Mouse (Mus musculus) A20 (cell line): ENCODE measurements around the gene Poldip3.
A peak's percentile ranks its signal among the peaks of the same experiment; 100 is the strongest.

Experiments used
- DNase-seq: peaks from one replicate; pipeline ENCODE4 v3.0.0-alpha.2; 2011; ENCODE audit warnings: low read depth, low spot score

Poldip3 gene

DNA sequence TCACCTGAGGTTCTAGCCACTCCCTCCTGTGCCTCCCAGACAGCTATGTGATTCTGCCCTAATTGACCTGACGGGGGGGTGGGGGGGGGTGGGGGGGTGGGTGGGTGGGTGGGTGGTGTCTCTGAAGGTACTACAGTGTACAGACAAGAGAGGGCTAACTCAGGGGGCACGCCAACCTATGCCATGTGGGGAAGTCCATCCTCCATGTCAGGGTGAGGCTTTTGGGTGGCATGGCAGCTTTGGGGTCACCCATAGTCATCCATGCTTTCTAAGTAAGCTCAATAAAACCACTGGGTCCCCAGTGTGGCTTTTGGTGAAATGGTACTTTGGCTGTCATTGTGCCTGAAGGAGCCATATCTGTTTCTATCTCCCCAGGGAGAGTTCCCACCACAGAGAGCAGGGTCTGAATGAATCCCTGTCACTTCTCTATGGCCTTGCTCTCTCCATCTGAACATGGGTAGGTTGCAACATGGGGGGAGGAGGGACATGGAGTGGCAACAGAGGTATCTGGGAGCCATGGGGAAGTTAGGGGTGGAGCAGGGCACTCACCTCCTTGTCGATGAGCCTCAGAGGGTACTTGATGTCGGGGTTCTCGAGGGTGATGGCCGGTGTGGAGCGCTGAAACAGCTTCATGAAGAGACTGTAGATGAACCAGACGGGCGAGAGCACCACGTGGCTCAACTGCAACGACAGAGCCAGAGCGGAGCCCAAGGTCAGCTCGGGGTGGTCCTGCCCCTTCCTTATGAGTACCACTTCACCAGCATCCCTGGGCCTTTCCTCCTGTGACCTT, 16.5 kb upstream of the Poldip3 start:
- no peak for DNase-seq

DNA sequence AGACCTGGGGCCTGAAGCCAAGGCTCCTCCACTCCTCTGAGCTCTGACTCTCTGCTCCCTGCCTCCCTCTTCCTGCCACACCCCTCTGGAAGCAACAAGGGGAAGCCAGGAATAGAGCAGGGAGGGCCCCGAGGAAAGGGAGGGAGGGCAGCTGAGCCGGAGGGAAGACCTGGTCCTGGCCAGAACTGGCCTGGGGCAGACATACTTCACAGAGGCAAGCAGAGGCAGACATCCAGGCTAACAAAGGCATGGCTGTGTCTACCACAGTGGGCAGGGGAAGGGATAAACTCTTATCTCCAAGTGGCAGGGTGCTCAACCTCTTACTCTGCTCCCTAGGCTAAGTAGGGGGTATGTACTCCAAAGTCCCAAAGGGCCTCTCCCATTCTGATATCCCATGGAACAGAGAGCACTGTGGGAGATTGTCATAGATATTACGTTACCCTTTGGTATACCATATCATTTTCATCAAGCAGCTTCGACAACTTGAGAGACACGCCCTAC, 15.8 kb upstream of the Poldip3 start:
- DNase-seq: no peak

DNA sequence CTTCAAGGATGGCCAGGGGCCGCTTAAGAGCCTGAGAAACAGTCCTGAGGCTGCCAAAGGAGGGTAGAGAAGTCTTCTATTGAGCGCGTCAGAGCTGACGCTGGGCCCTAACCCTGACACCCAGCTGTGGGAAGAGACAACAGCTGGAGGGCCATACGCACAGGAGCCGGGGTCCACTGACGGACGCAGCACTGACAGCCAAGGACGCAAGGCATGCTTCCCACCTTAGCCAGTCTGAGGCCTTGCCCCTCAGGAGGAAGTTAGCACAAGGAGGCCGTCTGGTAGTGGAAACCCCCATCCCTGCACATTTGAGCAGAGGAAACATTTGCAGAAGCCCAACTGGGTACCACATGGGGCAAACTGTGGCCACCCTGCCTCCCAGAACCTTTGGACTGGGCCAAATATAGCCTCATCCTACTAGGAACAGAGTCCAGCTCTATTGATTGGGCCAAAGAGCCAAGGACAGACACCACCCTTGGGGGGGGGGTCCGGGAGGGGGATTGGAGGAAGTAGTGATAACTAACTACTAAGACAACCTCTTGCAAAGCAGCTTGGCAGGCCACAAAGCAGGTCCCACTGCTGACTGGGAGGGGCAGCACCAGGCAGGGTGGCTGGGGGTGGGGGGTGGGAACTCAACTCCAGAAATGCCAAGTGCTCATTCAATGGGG, 13.8 kb upstream of the Poldip3 start:
- DNase-seq: no peak

DNA sequence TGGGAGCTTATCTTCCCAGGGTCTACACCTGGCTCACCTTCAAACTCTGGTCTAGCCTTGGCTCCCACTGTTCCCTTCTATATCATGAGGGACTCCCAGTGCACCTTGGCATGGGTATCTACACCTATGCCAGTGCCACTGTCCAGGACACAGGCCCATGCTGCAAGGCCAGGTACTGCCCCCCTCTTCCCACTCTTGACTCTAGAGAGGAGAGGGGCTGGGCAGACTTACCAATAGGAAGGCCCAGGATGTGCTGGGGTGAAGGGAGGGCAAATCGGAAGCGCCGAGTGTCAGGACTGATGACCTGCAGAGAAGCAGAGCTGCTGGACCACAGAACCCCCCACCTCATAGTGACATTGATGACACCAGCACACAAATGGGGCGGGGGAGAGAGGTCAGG, 12.8 kb upstream of the Poldip3 start:
- no peak for DNase-seq

DNA sequence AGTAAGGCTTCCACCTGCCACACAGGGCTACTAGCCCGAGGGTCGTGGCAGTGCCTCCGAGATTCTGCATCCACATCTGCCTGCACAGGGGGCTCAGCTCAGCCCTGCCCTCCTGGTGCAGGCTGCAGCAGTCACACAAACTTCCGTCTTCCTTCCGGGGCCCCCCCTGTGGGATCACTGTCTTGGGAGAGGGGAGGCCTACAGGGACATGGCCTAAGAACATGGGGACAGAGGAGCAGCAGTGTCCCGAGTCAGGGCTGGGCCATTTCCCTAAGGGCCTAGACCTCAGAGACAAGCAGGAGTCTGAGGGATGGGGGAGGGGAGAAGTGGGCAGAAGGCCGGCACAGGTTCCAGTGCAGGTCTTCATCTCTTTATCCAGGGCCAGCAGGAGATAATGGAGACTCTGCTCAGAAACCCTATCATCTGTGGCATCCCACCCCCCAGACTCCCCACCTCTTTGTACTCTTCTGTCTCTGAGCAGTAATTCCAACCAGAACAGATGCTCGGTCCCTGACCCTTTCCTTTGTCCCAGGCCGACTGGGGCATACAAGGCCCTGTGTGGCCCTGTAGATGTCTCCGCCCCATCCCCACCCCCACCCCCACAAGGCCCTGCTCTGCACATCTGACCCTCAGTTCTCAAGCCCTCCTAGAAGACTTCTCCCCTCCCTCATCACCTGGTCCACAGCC, 12.0 kb upstream of the Poldip3 start:
- DNase-seq: no peak

DNA sequence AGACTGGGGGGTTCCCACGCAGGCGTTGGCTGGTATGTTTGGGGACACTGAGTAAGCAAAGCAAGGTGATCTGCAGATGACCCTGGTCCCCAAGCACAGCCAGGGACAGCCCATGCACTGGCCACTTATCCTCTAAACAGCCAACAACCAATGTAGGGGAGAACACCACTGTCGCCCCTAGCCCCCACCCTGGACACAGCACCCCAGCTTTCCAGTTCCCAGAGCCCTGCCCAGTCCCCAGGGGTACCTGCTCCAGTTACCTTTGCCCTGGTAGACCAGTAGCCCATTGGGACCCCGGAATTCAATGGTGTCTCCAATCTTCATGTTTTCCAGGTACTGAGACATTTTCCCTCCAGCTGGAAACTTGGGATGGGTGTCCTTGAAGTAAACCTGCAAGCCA, 11.4 kb upstream of the Poldip3 start:
- no peak for DNase-seq

DNA sequence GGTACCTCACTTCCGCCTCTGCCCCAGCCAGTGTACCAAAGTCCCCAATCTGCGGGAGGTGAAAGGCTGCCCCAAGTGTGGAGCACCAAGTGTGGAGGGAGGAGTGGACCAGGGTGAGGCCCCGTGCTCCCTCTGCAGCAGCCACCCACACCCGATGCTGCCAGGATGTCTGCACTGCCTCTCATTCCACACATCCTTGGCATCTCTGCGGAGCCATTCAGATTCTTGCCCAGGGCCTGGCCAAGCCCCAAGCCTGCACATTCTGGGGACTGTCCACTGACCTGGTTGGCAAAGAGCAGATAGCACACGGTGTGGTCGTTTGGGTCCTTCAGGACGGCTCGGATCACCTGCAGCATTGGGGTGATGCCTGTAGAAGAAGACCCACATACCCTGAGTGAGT, 10.6 kb upstream of the Poldip3 start:
- DNase-seq: no peak

DNA sequence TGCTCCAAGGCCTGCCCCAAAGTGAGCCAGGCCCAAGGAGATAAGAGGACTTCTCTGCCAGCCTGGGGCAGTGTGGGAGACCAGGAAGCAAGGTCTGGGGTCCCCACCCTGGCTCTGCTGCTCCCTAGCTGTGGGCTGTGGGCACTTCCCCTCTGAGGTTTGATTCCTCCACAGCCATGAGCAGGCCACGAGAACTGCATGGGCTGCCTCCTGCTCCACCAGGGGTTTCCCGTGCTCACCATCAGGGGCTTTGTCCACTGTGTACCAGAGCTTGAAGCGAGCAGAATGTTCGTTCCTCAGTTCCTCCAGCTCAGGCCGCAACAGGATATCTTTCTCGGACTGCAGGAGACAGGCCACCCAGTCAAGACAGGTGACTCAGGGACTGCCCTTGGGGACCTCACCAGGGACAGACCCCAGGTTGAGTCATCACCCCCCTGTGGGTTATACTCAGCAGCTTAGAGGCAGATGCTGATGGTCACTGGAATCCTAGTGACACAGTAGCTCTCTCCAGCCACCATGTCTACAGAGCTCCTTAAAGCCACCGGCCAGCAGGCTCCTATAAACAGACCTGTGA, 9.5 kb upstream of the Poldip3 start:
- DNase-seq: no peak

DNA sequence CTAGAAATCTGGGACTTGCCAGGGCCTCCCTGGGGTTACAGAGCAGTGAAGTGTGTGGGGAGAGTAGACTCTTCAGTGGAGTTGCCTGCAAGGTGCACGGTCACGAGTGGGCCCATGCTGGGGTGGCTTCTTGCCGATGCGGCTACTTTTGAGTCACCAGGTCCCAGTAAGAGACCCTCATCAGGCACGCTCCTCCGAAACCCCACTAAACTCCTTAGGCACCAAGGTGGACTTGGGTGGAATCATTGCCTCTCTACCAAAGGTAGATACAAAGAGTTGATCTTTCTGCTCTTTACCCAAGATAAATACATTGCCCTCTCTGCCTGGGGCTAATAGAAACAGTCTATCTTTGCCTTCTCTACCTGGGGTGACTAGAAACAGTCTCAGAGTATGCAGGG, 8.5 kb upstream of the Poldip3 start:
- no peak for DNase-seq

DNA sequence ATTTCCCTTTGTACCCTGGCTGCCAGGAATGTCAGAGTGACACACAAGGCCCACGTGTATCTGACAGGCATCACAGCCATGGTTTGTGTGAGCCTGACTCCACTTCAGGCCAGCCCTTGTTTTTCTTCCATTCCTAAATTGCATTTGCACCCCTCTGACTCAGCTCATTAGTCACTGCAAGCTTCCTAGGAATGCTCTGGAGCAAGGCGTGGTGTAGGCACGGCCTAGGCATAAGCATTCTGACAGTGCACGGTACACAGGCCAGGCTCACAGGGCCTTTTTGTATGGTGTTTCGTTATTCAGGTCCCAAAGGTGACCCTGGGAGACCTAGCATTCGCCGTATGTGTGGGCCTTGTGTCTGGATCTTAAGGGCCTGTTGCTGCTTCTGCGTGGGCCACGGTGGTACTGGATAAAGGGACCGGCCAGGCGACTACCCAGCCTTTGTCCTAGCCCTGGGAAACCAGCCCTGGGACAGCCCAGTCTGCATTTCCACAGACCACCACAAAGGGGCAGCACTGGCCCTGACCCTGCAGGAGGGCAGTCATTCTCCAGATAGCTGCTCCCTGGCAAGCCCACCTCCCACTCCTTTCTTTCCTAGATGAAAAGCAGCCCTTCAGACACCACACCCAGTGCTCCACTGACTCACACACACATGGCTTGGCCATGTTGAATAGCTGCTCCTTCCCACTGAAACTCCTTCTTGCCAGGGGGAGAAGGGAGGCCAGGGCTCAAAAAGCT, 7.9 kb upstream of the Poldip3 start:
- peak; percentile 51 for DNase-seq

DNA sequence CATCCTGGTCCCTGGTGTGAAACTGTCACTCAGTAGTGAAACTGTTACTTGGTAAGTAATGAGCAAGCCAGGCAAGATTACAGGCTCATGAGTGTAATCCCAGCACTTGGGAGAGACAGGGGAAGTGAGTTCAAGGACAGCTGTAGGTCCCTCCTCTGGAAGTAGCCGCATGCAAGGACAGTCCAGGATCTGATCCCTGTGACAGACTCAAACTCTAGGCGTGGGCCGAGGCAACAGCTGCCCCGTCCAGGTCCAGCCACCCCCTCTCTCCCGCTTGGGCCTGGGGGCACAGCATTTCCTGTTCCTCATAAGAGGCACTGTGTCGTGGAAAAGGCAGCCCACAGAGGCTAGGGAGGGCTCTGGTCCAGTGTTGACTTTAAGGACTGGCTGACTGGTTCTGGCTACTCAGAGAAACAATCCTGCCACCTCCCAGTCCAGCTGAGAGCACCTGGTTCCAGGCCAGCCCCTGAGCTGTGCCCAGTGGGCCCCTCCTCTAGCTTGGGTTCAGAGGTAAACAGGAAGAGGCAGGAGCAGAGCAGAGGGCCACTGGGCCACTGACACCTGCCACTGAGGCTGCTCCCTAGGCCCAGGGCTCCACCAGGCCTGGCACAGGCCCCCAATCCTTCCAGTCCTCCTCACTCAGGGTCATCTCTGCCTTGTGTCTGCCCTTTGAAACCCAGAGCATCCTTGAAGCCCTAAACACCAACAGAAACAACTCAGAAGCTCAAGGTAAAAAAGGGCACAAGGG, 6.7 kb upstream of the Poldip3 start:
- no peak for DNase-seq

DNA sequence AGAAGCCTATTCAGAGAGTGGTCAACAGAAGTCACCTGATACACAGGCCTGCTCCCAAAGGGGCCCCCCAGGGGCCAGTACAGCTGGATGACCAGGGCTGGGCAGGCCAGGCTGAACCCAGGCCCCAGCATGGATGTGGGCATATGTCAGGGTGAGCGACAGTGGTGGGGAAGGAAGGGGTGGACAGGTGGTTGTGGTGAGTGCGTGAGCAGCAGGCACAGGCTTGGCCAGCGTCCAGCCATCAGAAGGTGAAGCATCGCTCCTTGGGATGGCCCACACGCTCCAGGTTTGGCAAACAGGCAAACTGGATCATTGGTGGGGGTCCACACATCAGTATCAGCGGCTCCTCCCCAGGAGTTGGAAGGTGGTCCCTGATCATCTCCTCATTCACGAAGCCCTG, 5.1 kb upstream of the Poldip3 start:
- DNase-seq: no peak

DNA sequence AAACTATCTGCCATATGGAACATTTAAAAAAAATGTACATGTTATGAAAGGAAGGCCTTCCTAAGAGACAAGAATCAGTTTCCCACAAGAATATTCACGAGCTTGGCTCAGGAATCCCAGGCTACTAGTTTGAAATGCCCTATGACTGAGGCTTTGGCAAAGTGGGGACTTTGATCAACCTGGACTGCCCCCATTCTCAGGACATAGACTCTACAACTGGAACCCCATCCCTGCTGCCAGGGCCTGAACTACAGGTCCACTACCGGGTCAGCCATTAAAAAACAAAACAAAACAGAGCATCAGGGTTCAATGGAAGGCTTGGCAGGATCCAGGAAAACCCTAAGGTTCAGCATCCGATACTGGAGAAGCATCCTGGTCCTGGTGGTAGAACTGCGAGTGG, 1.5 kb upstream of the Poldip3 start:
- DNase-seq: no peak

DNA sequence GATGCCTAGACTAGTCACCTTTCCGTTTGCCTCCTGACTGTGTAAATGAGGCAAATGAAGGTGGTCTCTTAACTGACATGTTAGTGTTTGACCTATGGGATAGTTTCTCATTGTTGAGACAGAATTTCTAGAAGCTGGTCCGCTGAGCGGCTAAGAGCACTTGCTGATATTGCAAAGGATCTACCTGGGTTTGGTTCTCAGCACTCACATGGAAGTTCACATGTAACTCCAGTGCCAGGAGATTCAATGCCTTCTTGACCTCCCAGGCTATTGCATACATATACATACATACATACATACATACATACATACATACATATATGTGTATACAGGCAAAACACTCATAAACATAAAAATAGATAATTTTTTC, 874 bp upstream of the Poldip3 start:
- DNase-seq: no peak

DNA sequence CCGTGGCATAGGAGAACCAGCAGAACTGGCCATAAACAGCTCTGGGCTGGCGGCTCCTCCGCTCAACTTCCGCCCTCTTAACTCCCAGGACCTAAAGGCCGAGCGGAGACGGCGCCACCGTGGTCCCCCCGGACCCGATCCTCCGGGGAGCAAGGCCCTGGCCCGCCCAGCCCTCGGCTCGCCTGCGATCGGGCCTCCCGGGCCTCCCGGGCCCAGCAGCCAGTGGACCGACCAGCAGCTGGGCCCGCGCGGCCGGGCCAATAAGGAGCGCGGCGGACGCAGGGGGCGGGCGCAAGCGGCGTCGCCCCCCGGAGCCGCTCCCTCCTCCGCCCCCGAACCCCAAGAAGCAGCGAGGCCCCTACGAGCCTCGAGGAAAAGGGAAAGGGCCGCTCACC, 386 bp downstream of the Poldip3 start:
- DNase-seq: no peak

DNA sequence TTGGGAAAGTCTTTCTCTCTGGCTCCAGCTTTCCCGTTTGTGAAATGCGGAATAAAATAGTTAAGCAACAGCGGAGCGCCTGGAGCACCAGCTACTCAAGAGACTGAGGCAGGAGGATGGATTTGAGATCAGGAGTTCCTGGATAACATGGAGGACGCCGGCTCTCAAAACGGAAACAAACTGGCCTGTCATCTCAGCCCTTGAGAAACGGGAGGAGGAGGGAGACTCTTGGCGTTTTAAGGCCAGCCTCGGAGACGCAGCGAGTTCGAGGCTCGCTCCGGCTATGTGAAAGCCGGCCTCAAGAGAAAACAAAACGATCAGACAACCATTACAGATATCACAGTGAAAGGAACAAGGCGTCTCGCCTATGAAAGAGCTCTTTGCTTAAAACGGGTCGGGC, 789 bp downstream of the Poldip3 start:
- DNase-seq: no peak

DNA sequence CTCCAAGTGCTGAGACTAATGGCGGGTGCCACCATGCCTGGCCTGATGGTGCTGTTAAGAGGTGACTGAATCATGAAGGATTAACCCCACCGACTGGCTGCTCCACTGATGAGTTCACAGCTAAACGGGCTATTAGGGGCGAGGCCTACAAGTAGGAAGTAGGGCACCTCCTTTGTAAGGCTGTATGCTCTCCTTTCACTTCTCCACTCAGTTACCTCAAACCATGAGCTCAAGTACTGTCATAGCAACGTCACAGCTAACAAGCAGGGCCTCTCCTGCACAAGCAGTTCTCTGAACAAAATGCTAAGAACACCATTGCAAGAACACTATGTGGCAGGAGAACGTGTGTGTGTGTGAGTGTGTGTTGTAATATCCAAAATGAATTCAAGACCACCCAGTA, 3.6 kb downstream of the Poldip3 start:
- DNase-seq: peak; percentile 50

DNA sequence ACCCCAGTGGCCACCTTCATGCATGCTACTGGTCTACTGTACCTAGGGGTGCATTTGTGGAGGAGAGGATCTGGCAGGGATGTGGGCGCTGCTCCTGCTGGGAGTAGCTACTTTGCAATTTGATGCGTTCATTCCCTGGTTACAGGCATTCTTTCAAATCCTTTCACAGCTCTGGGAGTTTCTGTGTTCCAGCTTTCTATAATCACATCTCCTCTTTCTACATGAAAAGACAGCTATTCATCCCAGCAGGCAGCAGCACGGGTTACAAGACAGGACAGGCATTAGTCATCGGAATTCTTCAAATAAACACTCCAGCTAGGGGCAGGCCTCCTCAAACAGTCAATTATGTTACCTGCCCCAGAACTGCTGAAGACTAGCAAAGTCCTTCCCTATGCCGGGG, 6.3 kb downstream of the Poldip3 start:
- no peak for DNase-seq

DNA sequence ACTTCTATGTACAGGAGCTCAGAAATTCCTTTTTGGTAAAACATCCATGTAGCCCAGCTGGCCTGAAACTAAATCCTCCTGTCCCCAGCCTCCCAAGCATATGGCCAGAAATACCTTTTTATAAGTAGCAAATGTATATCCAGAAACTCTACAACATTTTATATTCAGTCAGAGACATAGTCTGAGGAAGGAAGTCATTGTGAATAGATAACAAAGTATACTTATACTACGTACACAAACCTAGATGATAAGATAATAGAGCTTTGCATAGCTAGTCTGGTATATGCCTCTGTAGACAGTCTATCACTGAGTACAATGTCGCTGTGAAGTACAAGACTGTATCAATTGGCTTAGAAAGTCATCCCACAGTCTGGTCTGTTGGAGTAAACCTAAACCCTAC, 13.5 kb downstream of the Poldip3 start:
- DNase-seq: no peak

DNA sequence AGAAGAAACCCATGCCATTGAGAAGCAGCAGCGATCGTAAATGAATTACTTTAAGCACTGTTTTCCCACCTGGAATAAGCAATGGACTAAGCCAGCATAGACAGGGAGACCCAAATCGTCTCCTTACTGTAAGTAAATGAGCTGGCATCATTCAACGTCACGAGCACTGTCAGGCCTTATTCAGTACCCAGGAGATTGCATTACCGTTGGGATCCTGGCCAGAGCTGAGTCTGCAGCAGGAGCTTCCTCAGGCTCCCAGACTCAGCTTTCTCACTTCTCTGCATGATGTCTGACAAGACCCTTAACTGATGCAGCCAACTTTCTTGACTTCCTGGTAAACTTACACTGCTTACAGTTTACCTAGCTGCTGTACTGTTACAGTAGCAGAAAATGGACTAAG, 14.5 kb downstream of the Poldip3 start:
- no peak for DNase-seq
